Mouse (Mus musculus) liver, adult 2 months (tissue): ENCODE results near the gene Vcp.

Source experiments
- CTCF ChIP-seq: fragments of 200-500 bp; IDR thresholded peaks from 2 replicates; pipeline ENCODE4 v1.5.1; 2011; ENCODE audit warnings: low read depth, low read length, control low read depth
- POLR2A ChIP-seq: fragments of 200-500 bp; IDR thresholded peaks from 2 replicates; pipeline ENCODE4 v1.6.1; 2011; ENCODE audit warnings: low read length, control low read depth; ENCODE audit not compliant: insufficient read depth; ENCODE audit errors: extremely low read depth

DNA sequence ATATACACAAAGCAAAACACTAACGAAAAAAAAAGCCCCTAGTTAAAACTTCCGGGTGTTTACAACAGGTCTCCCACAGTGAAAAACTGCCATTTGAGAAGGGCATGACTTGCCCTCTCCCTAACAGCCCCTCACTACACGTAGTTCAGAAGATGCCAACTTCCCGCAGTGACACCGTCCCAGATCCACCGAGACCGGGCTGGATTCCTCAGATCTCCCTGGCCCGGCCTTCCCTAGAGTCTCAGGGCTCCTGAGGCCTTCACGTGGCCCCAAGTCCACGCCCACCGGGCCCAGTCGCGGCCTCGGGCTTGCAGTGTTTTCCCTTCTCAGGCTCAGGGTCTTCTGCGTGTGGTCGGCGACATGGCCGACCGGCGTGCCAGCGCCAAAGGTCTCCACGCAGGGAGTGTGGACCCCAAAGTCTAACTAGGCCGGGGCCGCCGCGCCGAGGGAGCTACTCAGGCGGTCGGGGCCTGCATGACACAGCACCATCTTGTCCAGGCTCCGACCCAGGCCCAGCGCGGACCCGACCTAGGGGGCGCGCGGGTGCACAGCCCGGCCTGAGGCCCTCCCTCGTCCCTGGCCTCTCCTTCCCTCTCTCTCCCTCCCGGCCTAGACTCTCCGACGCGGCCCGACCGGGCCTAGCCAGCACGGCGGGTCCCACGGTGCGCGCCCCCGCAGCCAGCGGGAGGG is 711 bp downstream of the Vcp start:
- TF ChIP-seq CTCF (no peak), POLR2A (no peak)
